Mouse (Mus musculus) liver, adult 2 months (tissue): ENCODE measurements at regions not wholly inside any gene's neighbourhood (a gene's known extent, or its start where the extent isn't known, plus 50 kb on each side); places are given as distances from the start of the nearest gene placed in this dataset.

ENCODE experiments used
- CTCF ChIP-seq: fragments of 200-500 bp; IDR thresholded peaks from 2 replicates; pipeline ENCODE4 v1.5.1; 2011; ENCODE audit warnings: low read depth, low read length, control low read depth
- POLR2A ChIP-seq: fragments of 200-500 bp; IDR thresholded peaks from 2 replicates; pipeline ENCODE4 v1.6.1; 2011; ENCODE audit warnings: low read length, control low read depth; ENCODE audit not compliant: insufficient read depth; ENCODE audit errors: extremely low read depth

GRCm38 (mm10) chr2:160068772-160069171, 265.2 kb downstream of the Gm826 start:
- TF ChIP-seq POLR2A (no peak), CTCF (no peak)
